Mouse (Mus musculus) 3134 (cell line): ENCODE results near the gene Rad51b.

Source experiments
- DNase-seq: peaks from one replicate; pipeline ENCODE4 v3.0.0-alpha.2; 2011; ENCODE audit warnings: low spot score; ENCODE audit not compliant: insufficient read length; ENCODE audit errors: extremely low read depth

The Rad51b gene

GRCm38 (mm10) chr12:79679251-79679901, 382.3 kb downstream of the Rad51b start:
- DNase-seq: no peak

GRCm38 (mm10) chr12:79679941-79680697, 383.0 kb downstream of the Rad51b start:
- no peak for DNase-seq

- no peak for DNase-seq
Measured at GRCm38 (mm10) chr12:79680698-79681072, 383.6 kb downstream of the Rad51b start.

- DNase-seq: no peak
Measured at GRCm38 (mm10) chr12:79681571-79681970, 384.5 kb downstream of the Rad51b start.

GRCm38 (mm10) chr12:79683350-79683749, 386.3 kb downstream of the Rad51b start:
- DNase-seq: no peak

- no peak for DNase-seq
Measured at GRCm38 (mm10) chr12:79683759-79684158, 386.7 kb downstream of the Rad51b start.

GRCm38 (mm10) chr12:79684338-79684737, 387.3 kb downstream of the Rad51b start:
- DNase-seq: no peak

GRCm38 (mm10) chr12:79686594-79687325, 389.7 kb downstream of the Rad51b start:
- DNase-seq: no peak

GRCm38 (mm10) chr12:79687683-79688386, 390.8 kb downstream of the Rad51b start:
- no peak for DNase-seq

- no peak for DNase-seq
Measured at GRCm38 (mm10) chr12:79689299-79689698, 392.2 kb downstream of the Rad51b start.

- no peak for DNase-seq
Measured at GRCm38 (mm10) chr12:79691929-79692862, 395.1 kb downstream of the Rad51b start.

GRCm38 (mm10) chr12:79695832-79696434, 398.9 kb downstream of the Rad51b start:
- DNase-seq: no peak

- no peak for DNase-seq
Measured at GRCm38 (mm10) chr12:79703555-79703954, 406.5 kb downstream of the Rad51b start.

- DNase-seq: no peak
Measured at GRCm38 (mm10) chr12:79705501-79706266, 408.6 kb downstream of the Rad51b start.

GRCm38 (mm10) chr12:79707565-79708422, 410.7 kb downstream of the Rad51b start:
- no peak for DNase-seq

GRCm38 (mm10) chr12:79708423-79708733, 411.3 kb downstream of the Rad51b start:
- no peak for DNase-seq

GRCm38 (mm10) chr12:79713286-79713685, 416.2 kb downstream of the Rad51b start:
- DNase-seq: no peak

- DNase-seq: no peak
Measured at GRCm38 (mm10) chr12:79714484-79714883, 417.4 kb downstream of the Rad51b start.
